Mouse (Mus musculus): ENCODE results near the gene Cutc. TPM values are rescaled to one million over a fixed set of nuclear protein-coding genes. Genes with fewer than 3 reads are reported as not detected.
A peak's percentile ranks its signal among the peaks of the same experiment; 100 is the strongest.

The Cutc gene
- total and polyA plus RNA-seq, 3 experiments = 10.0 to 18.8 TPM; not detected in 1

DNA sequence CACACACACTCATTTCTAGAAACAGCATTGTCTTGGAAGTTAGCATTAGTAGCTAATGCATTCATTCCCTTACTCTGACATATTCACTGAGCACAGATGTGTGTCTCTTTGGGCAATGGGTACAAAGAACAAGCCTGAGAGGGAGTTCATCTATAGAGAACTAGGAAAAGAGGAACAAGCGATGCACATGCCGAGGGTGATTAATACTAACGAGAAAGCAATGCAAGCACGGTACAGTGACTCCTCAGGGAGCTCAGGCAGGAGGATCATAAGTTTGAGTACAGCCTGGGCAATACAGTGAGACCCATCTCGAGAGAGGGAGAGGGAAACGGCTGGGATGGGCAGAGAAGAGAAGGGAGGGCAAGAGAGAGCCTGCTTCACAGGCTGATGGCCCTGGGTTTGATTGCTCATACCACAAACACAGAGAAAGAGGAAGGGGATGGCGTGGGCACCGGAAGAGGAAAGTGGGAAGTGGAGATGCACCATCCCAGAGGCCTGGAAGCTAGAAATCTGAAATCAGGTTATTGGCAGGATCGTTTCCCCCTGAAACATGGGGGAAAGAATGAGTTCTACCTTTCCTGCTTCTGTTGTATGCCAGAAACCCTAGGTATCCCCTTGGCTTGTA, 48.7 kb downstream of the Cutc start:
- Histone ChIP-seq H3K27me3 (ENCODE audit: control insufficient read depth in 1 of 2, insufficient read depth in 2 of 2, low read length in 2 of 2) (peaks cover 0 to 2% of the 10 kb centered on the region in 2 experiments; a peak in 2 of 4 replicates), H3K4me1 (ENCODE audit: control insufficient read depth in 1 of 2, insufficient read depth in 2 of 2, low read length in 2 of 2) (0 out of 4 replicates have a peak, but pooled peaks cover 0 to 6% of the 10 kb centered on the region in 2 experiments), H3K9me3 (replicated peaks; ENCODE audit: insufficient read depth, low read length) (no peaks in the 10 kb centered on the region), H3K27ac (ENCODE audit: control insufficient read depth, low read depth, low read length) (no peak overlapping the region), H3K4me3 (ENCODE audit: control insufficient read depth in 1 of 2, insufficient read depth in 1 of 2, low read depth in 2 of 2, low read length in 2 of 2) (no peak overlapping the region), H3K9ac (ENCODE audit: control insufficient read depth, low read depth, low read length, poor library complexity, severe bottlenecking) (no peak overlapping the region), H3K79me2 (ENCODE audit: control insufficient read depth, insufficient read depth, low read length, poor library complexity) (no peaks in the 10 kb centered on the region), H3K36me3 (ENCODE audit: control insufficient read depth in 1 of 2, insufficient read depth in 2 of 2, low read length in 2 of 2) (no peaks in the 10 kb centered on the region)
- TF ChIP-seq EP300 (IDR thresholded peaks at IDR 0.05; ENCODE audit: low read depth in 1 of 2, low read length in 2 of 2) (0 out of 4 replicates have a peak, but pooled peaks of 1 of the 2 experiments have one; percentile 6), RAD21 (IDR thresholded peaks at IDR 0.05; ENCODE audit: low read depth, low read length) (no peak)
- peak; percentile 63 for DNase-seq (ENCODE audit: low read depth, low spot score)

DNA sequence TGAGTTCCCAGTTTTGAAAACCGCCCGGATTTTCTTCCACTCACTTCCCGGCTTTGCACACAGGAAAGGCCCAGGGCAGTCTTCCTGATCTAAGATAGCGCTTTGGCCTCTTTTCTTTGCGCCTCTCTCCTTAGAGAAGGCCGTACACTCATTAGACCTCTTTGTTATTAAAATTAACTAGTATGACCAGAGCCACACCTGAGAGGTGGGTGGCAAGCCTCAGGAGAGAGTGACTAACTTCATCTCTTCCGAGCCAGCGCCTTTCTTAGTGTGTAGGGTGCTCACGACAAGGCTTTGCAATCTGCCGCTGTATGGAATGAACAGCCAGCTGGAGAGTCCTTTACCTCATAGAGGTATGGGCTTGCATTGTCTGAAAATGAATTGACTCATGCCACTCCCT, 51.1 kb downstream of the Cutc start:
- H3K9me3 ChIP-seq (replicated peaks; ENCODE audit: insufficient read depth, low read length) = no peaks in the 10 kb centered on the region
- H3K27ac ChIP-seq (ENCODE audit: control insufficient read depth, low read depth, low read length) = no peak overlapping the region
- no peaks in the 10 kb centered on the region for H3K27me3 ChIP-seq (ENCODE audit: control insufficient read depth in 1 of 2, insufficient read depth in 2 of 2, low read length in 2 of 2)
- DNase-seq (ENCODE audit: low read depth, low spot score) = no peak
- no peak overlapping the region for H3K9ac ChIP-seq (ENCODE audit: control insufficient read depth, low read depth, low read length, poor library complexity, severe bottlenecking)
- no peak for TF ChIP-seq TAL1 (IDR thresholded peaks at IDR 0.05; ENCODE audit: low read length)
- no peak for TF ChIP-seq TBP (IDR thresholded peaks at IDR 0.05; ENCODE audit: low read depth, low read length)
- TF ChIP-seq POLR2AphosphoS5 (IDR thresholded peaks at IDR 0.05; ENCODE audit: borderline replicate concordance, low read depth, low read length) = no peak
- no peak for TF ChIP-seq MXI1 (IDR thresholded peaks at IDR 0.05; ENCODE audit: low read depth, low read length)
- H3K36me3 ChIP-seq (ENCODE audit: control insufficient read depth in 1 of 2, insufficient read depth in 2 of 2, low read length in 2 of 2) = no peaks in the 10 kb centered on the region
- H3K4me3 ChIP-seq (ENCODE audit: control insufficient read depth in 1 of 2, insufficient read depth in 1 of 2, low read depth in 2 of 2, low read length in 2 of 2) = no peak overlapping the region
- no peaks in the 10 kb centered on the region for H3K79me2 ChIP-seq (ENCODE audit: control insufficient read depth, insufficient read depth, low read length, poor library complexity)
- H3K4me1 ChIP-seq (ENCODE audit: control insufficient read depth in 1 of 2, insufficient read depth in 2 of 2, low read length in 2 of 2) = peaks cover 0 to 8% of the 10 kb centered on the region in 2 experiments; a peak in 2 of 4 replicates

DNA sequence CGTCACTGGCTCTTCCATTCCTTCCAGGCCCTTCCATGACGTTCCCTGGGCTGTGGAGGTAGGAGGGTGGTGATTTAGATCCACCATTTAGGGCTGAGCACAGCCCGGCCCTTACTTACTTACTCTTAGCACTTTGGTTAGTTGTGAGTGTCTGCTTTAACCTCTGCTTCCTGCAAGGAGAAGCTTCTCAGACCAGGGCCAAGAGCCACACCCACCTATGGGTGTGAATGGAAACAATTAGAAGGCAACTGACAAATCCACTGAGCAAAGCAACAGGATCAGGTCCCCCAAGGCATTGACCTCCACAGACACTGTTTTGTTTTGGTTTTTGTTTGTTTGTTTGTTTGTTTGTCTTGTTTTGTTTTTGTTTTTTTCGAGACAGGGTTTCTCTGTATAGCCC, 56.5 kb downstream of the Cutc start:
- Histone ChIP-seq H3K9me3 (replicated peaks; ENCODE audit: insufficient read depth, low read length) (no peaks in the 10 kb centered on the region), H3K27ac (ENCODE audit: control insufficient read depth, low read depth, low read length) (no peak overlapping the region), H3K36me3 (ENCODE audit: control insufficient read depth in 1 of 2, insufficient read depth in 2 of 2, low read length in 2 of 2) (no peaks in the 10 kb centered on the region), H3K27me3 (ENCODE audit: control insufficient read depth in 1 of 2, insufficient read depth in 2 of 2, low read length in 2 of 2) (peaks cover 0 to 2% of the 10 kb centered on the region in 2 experiments; a peak in 1 of 4 replicates), H3K4me3 (ENCODE audit: control insufficient read depth in 1 of 2, insufficient read depth in 1 of 2, low read depth in 2 of 2, low read length in 2 of 2) (no peak overlapping the region), H3K79me2 (ENCODE audit: control insufficient read depth, insufficient read depth, low read length, poor library complexity) (no peaks in the 10 kb centered on the region), H3K4me1 (ENCODE audit: control insufficient read depth in 1 of 2, insufficient read depth in 2 of 2, low read length in 2 of 2) (peaks cover 0 to 3% of the 10 kb centered on the region in 2 experiments; a peak in 2 of 4 replicates), H3K9ac (ENCODE audit: control insufficient read depth, low read depth, low read length, poor library complexity, severe bottlenecking) (no peak overlapping the region)
- TF ChIP-seq HCFC1 (IDR thresholded peaks at IDR 0.05; ENCODE audit: low read depth, low read length) (no peak), ZC3H11A (IDR thresholded peaks at IDR 0.05; ENCODE audit: low read depth, low read length) (no peak), ELF1 (IDR thresholded peaks at IDR 0.05; ENCODE audit: low read depth, low read length) (no peak), MYC (IDR thresholded peaks at IDR 0.05; ENCODE audit: low read depth, low read length) (no peak)
- peak; percentile 60 for DNase-seq (ENCODE audit: low read depth, low spot score)
